13 mouse cellular contexts compared by ENCODE assay signal in the genomic region with DNA sequence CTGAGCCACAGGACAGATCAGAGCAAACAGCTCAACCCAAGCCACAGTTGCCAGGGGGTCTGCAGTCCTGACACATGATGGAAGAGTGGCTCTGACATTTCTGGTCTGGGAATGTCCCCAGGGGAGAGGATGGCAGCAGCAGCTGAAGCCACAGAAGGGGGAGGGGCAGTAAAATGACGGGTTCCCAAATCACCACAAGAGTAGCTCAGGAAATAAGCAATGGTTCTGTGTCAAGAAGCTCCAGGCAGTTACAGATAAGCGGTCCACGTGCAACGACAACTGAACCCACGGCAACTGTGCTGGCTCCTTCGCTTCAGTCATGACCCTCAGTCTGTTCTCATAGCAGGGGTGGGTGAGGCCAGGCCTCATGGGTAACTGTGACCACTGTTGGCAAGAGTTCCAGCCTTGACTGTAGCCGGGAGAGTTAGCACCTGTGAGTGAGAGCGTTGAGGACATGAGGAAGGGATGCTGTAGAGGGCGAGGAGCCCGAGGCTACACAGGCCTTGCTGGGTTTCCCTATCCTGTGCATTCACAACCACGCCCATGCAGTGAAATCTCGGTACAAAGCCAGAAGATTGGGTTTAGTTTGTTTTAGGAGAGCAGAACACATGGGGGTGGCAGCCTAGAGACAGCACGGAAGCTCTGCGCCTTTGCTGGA. TPM values are rescaled to one million over a fixed set of nuclear protein-coding genes. Genes with fewer than 3 reads are reported as not detected.
A peak's percentile ranks its signal among the peaks of the same experiment; 100 is the strongest.
DNase-seq lines count a peak whose midpoint lies in the region; ATAC-seq and TF ChIP-seq lines count a peak whose summit lies in the region.
"Not testable (repeated sequence)": the region's sequence is repeated elsewhere in the genome, so short reads cannot be mapped to it uniquely, and the experiment has no call there.
"Had no signal": no experiment of that assay in that cellular context is flagged by ENCODE, and none has a peak within 500 bp of the region (broad histone marks: within the 10 kb centered on the region; RNA-seq: fewer than 3 reads in every experiment).

No protein-coding gene starts in this region.

- not testable (repeated sequence) for H3K9me3 ChIP-seq in ES-E14 (ENCODE audit: control insufficient read depth, insufficient read depth, low read depth, low read length); embryonic facial prominence, embryonic 14.5 days (ENCODE audit: control insufficient read depth, low read length); hindbrain, embryonic 11.5 days (ENCODE audit: control insufficient read depth, low read length); lung, postnatal 0 days (ENCODE audit: low read length)

- not testable (repeated sequence) for H3K27me3 ChIP-seq in embryonic facial prominence, embryonic 14.5 days (replicated peaks; ENCODE audit: control insufficient read depth, insufficient read depth, low read length); hindbrain, embryonic 11.5 days (ENCODE audit: control insufficient read depth, insufficient read depth, low read length); lung, postnatal 0 days (replicated peaks; ENCODE audit: insufficient read depth, low read length)

- in situ Hi-C loops in ES-E14 (cut with MboI; ENCODE audit: low sequenced_read_pairs in 2 of 2, unreplicated experiment in 2 of 2) = loop anchor here (5.0 kb wide), 2 partner anchors 48 to 53 kb away; no protein-coding TSS in a partner anchor

- H3K4me3 ChIP-seq in ES-E14 (ENCODE audit: insufficient read depth in 1 of 2, low read depth in 1 of 2, low read length in 2 of 2, poor library complexity in 1 of 2, severe bottlenecking in 1 of 2); embryonic facial prominence, embryonic 14.5 days (ENCODE audit: low read depth, low read length); hindbrain, embryonic 11.5 days (ENCODE audit: low read depth, low read length); lung, postnatal 0 days (ENCODE audit: low read depth, low read length): not testable (repeated sequence)

- 60% methylated on average over 14 of the region's 14 CpGs for WGBS in embryonic facial prominence, embryonic 14.5 days
- WGBS in hindbrain, embryonic 11.5 days = 68% methylated on average over 14 of the region's 14 CpGs
- 57% methylated on average over 14 of the region's 14 CpGs for WGBS in lung, postnatal 0 days

- not testable (repeated sequence) for ATAC-seq in embryonic facial prominence, embryonic 14.5 days (ENCODE audit: low read depth)
- ATAC-seq in hindbrain, embryonic 11.5 days (ENCODE audit: low FRiP score) = 0 out of 2 replicates have a peak, but pooled peaks have one; percentile 14
- peak; percentile 16; the same call in 1 of the 2 replicates for ATAC-seq in lung, postnatal 0 days
- ATAC-seq in megakaryocyte-erythroid progenitor cell, adult 5-6 weeks (replicated peaks; ENCODE audit: low FRiP score, low TSS enrichment, poor library complexity, severe bottlenecking) = peak; percentile 75

- not testable (repeated sequence) for H3K4me1 ChIP-seq in ES-E14 (ENCODE audit: control insufficient read depth in 2 of 2, insufficient read depth in 2 of 2, low read length in 2 of 2, poor library complexity in 1 of 2); hindbrain, embryonic 11.5 days (replicated peaks; ENCODE audit: control insufficient read depth, insufficient read depth, low read length); lung, postnatal 0 days (ENCODE audit: insufficient read depth, low read depth, low read length)
- peaks cover 16% of the 10 kb centered on the region for H3K4me1 ChIP-seq in embryonic facial prominence, embryonic 14.5 days (ENCODE audit: control insufficient read depth, insufficient read depth, low read length)

- TF ChIP-seq CTCF in lung, postnatal 0 days (IDR thresholded peaks at IDR 0.05) = not testable (repeated sequence)

- DNase-seq in ES-E14 (ENCODE audit: low read depth, low spot score) = peak; percentile 21
- DNase-seq in cerebellum, postnatal 10 days = peak; percentile 69 to 73
- DNase-seq in embryonic facial prominence, embryonic 14.5 days (ENCODE audit: low spot score) = peak; percentile 54
- DNase-seq in hindbrain, embryonic 11.5 days (ENCODE audit: low spot score) = peak; percentile 30
- not testable (repeated sequence) for DNase-seq in lung, postnatal 0 days (ENCODE audit: low spot score)
- peak; percentile 86 for DNase-seq in retina, postnatal 1 day

- not testable (repeated sequence) for TF ChIP-seq EP300 in lung, postnatal 0 days (IDR thresholded peaks at IDR 0.05)

- not testable (repeated sequence) for H3K27ac ChIP-seq in ES-E14 (ENCODE audit: insufficient read depth, low read depth, low read length, poor library complexity, severe bottlenecking); embryonic facial prominence, embryonic 14.5 days (replicated peaks; ENCODE audit: low read depth, low read length); hindbrain, embryonic 11.5 days (ENCODE audit: low read depth, low read length); lung, postnatal 0 days (ENCODE audit: low read length)

- not testable (repeated sequence) for H3K9ac ChIP-seq in ES-E14 (ENCODE audit: insufficient read depth, low read depth, low read length, poor library complexity, severe bottlenecking); embryonic facial prominence, embryonic 14.5 days (ENCODE audit: low read depth, low read length); hindbrain, embryonic 11.5 days (ENCODE audit: low read depth, low read length); lung, postnatal 0 days (replicated peaks; ENCODE audit: low read depth)

- not testable (repeated sequence) for H3K4me2 ChIP-seq in embryonic facial prominence, embryonic 14.5 days (ENCODE audit: low read depth, low read length); hindbrain, embryonic 11.5 days (replicated peaks; ENCODE audit: low read depth, low read length); lung, postnatal 0 days (replicated peaks; ENCODE audit: low read depth, low read length)

- H3K36me3 ChIP-seq in ES-E14 (ENCODE audit: control insufficient read depth, insufficient read depth, low read length, poor library complexity, severe bottlenecking); embryonic facial prominence, embryonic 14.5 days (ENCODE audit: control insufficient read depth, insufficient read depth, low read length); hindbrain, embryonic 11.5 days (ENCODE audit: control insufficient read depth, insufficient read depth, low read length); lung, postnatal 0 days (ENCODE audit: insufficient read depth, low read length): not testable (repeated sequence)

RNA-seq across cellular contexts. Expression of a gene that starts 48.2 kb away (rescaled TPM):
- total RNA-seq in ES-E14 (2012; rRNA removed) = 0.04 and 0.11 TPM in 2 replicates
- polyA plus RNA-seq in embryonic facial prominence, embryonic 14.5 days (2014; fragmentation: Nextera tagmentation; extraction: Ambion mirVana) = 2.9 and 3.1 TPM in 2 replicates
- 0.60 and 0.62 TPM in 2 replicates for polyA plus RNA-seq in hindbrain, embryonic 11.5 days (2014; fragmentation: Nextera tagmentation; extraction: Ambion mirVana)
- 0.12 TPM in 2 replicates for polyA plus RNA-seq in lung, postnatal 0 days (2015; fragmentation: Nextera tagmentation; extraction: Ambion mirVana)
- total RNA-seq in megakaryocyte-erythroid progenitor cell, adult 5-6 weeks (2014; fragmentation: Nextera tagmentation) = not detected in 2 replicates
- not detected in 2 replicates for total RNA-seq in megakaryocyte-erythroid progenitor cell, adult 5-6 weeks (2017)
- total RNA-seq: CH12.LX; forebrain, postnatal 0 days; gastrocnemius, adult 8-10 months; gastrocnemius, postnatal 4 days had no signal
- polyA plus RNA-seq: cerebellum, adult 2 months; small intestine, adult 2 months had no signal
